Mouse (Mus musculus): ENCODE data around the gene Tas1r1. TPM values are rescaled to one million over a fixed set of nuclear protein-coding genes. Genes with fewer than 3 reads are reported as not detected.

Gene Tas1r1
- total RNA-seq, 2 experiments from 2014 or later: 0.49 to 0.54 TPM

DNA sequence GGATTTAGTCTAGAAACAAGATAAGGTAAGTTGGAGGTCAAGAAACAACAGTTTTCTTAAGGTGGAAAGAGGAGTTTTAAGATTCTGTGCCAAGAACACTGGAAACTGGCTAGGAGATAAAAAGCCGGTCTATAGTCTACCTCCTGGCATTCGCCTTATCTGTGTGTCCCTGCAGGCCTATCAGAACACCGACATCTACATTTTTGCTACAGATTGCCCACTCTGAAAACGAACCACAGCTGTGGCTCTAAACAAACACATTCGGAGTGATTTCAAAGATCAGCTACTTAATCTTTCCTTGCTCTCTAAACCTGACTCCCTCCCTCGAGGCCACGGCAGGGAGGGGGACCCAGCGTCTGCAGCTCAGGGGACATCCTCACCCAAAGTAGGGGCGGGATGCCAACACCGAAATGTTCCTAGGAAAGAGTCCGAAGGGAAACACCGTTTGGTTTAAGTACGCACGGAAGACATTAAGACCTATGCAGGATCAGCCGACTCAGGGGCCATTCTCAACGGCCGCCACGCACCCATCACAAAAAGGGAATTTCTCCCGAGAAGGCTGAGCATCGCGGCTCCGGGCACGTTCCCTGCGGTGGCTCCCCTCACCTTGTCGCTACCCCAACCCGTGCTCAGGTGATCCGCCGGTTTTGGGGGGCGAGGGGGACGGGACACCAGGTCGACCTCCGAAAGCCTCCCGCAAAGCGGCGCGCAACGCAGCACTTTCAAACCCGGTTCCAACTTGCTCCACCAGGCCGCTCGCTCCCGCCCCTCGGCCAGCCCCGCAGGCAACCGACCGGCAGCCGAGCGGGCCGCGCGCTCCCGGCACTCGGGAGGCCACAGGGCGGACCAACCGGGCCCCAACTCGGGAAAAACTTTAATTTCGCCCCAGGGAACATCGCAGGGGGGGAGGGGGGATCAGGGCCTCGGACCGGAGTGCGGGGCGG, 43.9 kb downstream of the Tas1r1 start:
- no peak for DNase-seq (ENCODE audit: extremely low spot score in 1 of 2, low spot score in 1 of 2)

DNA sequence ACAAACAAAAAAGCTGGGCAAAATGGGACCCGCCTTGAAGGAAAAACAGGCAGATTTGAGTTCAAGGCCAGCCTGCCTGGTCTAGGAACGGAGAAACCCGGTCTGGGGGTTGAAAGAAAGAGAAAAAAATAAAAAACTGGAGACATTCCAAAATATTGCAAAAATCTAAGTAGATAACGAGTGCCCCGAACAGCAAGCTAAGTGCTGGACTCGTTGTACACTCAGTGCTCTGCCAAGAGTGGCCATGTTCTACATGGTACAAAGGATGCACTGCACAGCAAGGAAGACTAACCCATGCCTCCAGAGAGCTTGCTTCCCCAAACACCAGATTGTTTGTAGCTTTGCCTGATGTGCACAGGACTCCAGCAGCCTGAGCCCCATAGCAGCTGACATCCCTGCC, 45.3 kb downstream of the Tas1r1 start:
- DNase-seq (ENCODE audit: extremely low spot score in 1 of 2, low spot score in 1 of 2): no peak

- DNase-seq (ENCODE audit: extremely low spot score in 1 of 2, low spot score in 1 of 2): no peak
Observed at GRCm38 (mm10) chr4:151992091-151992490, 46.3 kb downstream of the Tas1r1 start.

- no peak for DNase-seq (ENCODE audit: extremely low spot score in 1 of 2, low spot score in 1 of 2)
Observed at GRCm38 (mm10) chr4:151989110-151989488, 49.3 kb downstream of the Tas1r1 start.

GRCm38 (mm10) chr4:151988342-151989109, 49.8 kb downstream of the Tas1r1 start, which contains the start of gene Thap3:
Gene Thap3 (minus strand): TSS chr4:151988997.
- DNase-seq (ENCODE audit: extremely low spot score in 1 of 2, low spot score in 1 of 2): peak; percentile 73 to 79

- DNase-seq (ENCODE audit: extremely low spot score in 1 of 2, low spot score in 1 of 2): no peak
Observed at GRCm38 (mm10) chr4:151988014-151988341, 50.4 kb downstream of the Tas1r1 start.

DNA sequence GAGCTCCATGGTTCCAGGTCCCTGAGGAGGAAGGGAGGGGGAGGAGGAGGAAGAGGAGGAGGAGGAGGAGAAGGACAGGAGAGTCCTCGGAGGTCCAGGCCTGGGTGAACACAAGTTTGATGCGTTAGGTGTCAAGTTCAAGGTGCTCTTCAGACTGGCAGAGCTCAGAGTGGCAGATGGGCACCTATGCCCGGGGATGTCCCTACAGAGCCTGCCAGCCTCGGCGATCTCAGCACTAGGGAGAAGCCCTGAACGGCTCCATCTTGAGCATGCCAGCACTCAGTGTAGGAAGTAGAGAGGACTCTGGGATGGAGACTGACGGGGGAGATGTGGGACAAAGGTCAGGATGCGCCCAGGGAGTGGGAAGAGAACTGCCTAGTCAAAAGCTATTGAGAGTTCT, 51.7 kb downstream of the Tas1r1 start:
- DNase-seq (ENCODE audit: extremely low spot score in 1 of 2, low spot score in 1 of 2): no peak

- no peak for DNase-seq (ENCODE audit: extremely low spot score in 1 of 2, low spot score in 1 of 2)
Observed at GRCm38 (mm10) chr4:151985886-151986285, 52.5 kb downstream of the Tas1r1 start.

DNA sequence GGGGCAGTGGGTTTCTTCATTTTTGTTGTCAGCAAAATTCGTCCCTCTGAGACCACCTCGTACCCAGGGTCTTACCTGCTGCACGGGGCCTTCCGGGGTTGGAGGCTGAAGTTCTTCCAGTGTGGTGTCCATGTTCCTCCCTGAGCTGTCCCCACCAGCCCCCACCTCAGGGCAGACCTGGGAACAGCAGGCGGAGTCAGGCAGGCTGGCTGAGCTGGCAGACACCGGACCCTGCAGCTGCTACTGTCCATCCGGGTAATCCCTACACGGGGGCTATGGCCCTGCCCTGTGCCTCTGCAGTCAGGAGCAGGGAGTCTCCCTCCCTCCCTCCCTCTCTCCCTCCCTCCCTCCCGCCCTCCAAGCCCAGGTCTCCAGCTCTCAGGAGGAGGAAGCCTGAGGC, 54.8 kb downstream of the Tas1r1 start:
- no peak for DNase-seq (ENCODE audit: extremely low spot score in 1 of 2, low spot score in 1 of 2)

DNA sequence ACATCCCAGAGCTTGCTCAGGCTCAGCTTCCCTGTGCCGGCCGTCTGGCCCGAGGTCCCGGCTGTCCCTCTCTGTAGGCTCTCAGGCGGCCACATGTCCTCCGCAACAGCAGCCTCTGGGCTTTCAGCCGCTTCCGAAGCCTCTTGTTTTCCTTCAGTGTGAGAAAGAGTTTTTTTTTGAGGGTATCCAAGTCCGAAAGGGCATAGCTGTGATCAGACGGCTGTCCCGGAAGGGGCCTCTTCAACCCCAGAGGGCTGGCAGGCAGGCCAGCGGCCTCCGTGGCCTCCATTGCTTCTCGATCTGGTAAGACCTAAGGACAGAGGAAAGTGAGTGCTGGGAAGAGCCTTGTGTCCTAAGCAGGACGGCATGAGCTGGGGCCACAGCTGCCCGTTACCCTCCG, 55.3 kb downstream of the Tas1r1 start:
- no peak for DNase-seq (ENCODE audit: extremely low spot score in 1 of 2, low spot score in 1 of 2)

DNA sequence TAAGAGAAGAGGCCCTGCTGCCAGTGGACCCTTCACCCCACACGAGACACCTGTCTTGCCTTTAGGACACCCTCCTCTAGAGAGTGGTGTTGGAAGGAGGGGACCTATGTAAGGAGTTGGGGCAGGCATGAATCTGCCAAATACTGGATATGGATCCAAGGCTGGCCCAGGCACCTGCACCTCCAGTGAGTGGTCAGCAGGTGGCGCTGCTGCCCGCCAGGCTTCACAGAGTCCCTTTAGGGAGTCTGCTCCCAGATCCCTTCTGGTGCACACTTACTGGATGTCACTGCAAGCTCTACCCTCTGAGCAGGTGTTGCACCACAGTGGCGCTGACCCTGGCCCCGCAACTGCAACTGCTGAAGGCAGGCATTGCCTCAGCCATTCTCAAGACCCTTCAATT, 57.0 kb downstream of the Tas1r1 start:
- peak; percentile 74 to 82 for DNase-seq (ENCODE audit: extremely low spot score in 1 of 2, low spot score in 1 of 2)

DNA sequence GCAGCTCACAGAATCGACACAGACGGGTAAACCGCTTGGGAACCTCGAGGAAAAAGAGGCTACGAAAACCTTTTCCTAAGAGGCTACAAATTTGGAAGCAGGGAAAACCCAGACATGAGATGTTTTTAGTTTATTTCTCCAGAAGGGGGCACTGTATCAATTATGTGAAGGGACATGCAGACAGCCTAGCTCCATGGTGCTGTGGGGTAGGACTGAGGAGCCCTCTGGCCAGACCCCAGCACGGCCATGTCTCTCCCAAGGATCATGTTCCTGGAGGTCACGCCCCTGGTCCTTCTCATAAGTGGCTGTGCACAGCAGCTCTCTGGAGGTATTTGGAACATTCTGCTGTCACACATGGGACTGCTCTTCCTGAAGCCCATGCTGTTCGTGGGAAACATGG, 57.7 kb downstream of the Tas1r1 start:
- DNase-seq (ENCODE audit: extremely low spot score in 1 of 2, low spot score in 1 of 2): no peak

Other genes with a start within 250 kb of the Tas1r1 start
- gene Camta1, start 176.7 kb downstream of the Tas1r1 start, total RNA-seq (2021): 100 to 1,000 TPM; 244 to 251 TPM
- 10 to 100 TPM; 62.7 to 69.7 TPM for gene Dnajc11, start 104.9 kb downstream of the Tas1r1 start, total RNA-seq (2021)
- 10 to 100 TPM; 24.3 to 25.5 TPM for gene Thap3, start 49.6 kb downstream of the Tas1r1 start, total RNA-seq (2021)
- 10 to 100 TPM; 11.7 to 12.5 TPM for gene Phf13, start 42.3 kb downstream of the Tas1r1 start, total RNA-seq (2021)
- gene Klhl21, start 29.8 kb downstream of the Tas1r1 start, total RNA-seq (2021): 10 to 100 TPM; 19.1 to 20.7 TPM
- gene Zbtb48, start 10.9 kb downstream of the Tas1r1 start, total RNA-seq (2021): 10 to 100 TPM; 11.0 to 15.8 TPM
- gene Nol9, start 753 bp upstream of the Tas1r1 start, total RNA-seq (2021): 10 to 100 TPM; 20.9 to 22.3 TPM
- 100 to 1,000 TPM; 128 to 173 TPM for gene Plekhg5, start 33.9 kb upstream of the Tas1r1 start, total RNA-seq (2021)
- 10 to 100 TPM; 26.4 to 42.6 TPM for gene Tnfrsf25, start 77.4 kb upstream of the Tas1r1 start, total RNA-seq (2021)
- gene Espn, start 113.8 kb upstream of the Tas1r1 start, total RNA-seq (2021): 1 to 10 TPM; 1.3 to 1.4 TPM
- gene Hes2, start 120.3 kb upstream of the Tas1r1 start, total RNA-seq (2021): not detected
- 100 to 1,000 TPM; 318 to 353 TPM for gene Acot7, start 139.6 kb upstream of the Tas1r1 start, total RNA-seq (2021)
- gene Gpr153, start 235.7 kb upstream of the Tas1r1 start, total RNA-seq (2021): 1 to 10 TPM; 5.4 to 6.0 TPM

All from layer of hippocampus, postnatal 25 days (tissue).